Mouse (Mus musculus) liver, embryonic 14.5 days (tissue): ENCODE measurements around the gene Cacng8. TPM values are rescaled to one million over a fixed set of nuclear protein-coding genes. Genes with fewer than 3 reads are reported as not detected.

Source experiments
- ATAC-seq: fragments of 200-750 bp; cut with Nextera tagmentation; 2 replicates; pipeline ENCODE4 v1.8.0; 2017; ENCODE audit warnings: moderate number of reproducible peaks, mild to moderate bottlenecking, moderate library complexity; ENCODE audit not compliant: insufficient read depth
- DNase-seq, 3 experiments: peaks; one replicate each; pipeline ENCODE4 v3.0.0-alpha.2; 2012 to 2013; ENCODE audit warnings: low read depth in 3 of 3, low spot score in 3 of 3
- H3K27ac ChIP-seq: fragments of 300-500 bp; sonication (generic); 2 replicates; pipeline ENCODE4 v1.5.1; 2014; ENCODE audit warnings: moderate library complexity, mild to moderate bottlenecking, control low read depth, inconsistent platforms
- H3K27me3 ChIP-seq: fragments of 300-500 bp; sonication (generic); 2 replicates; pipeline ENCODE4 v1.6.1; 2014; ENCODE audit warnings: mild to moderate bottlenecking, low read length, moderate library complexity; ENCODE audit not compliant: control insufficient read depth, insufficient read depth
- H3K36me3 ChIP-seq: fragments of 300-500 bp; sonication (generic); replicated peaks from 2 replicates; pipeline ENCODE4 v1.6.1; 2014; ENCODE audit warnings: low read depth; ENCODE audit not compliant: control insufficient read depth, insufficient read depth
- H3K4me1 ChIP-seq, 2 experiments: fragments of 200-500 bp in 1 of 2; fragments of 300-500 bp in 1 of 2; sonication (generic) in 1 of 2; replicated peaks; 2 replicates each; pipeline ENCODE4 v1.6.1; 2012 to 2014; ENCODE audit warnings: antibody characterized with exemption in 1 of 2, inconsistent platforms in 1 of 2, low read length in 1 of 2; ENCODE audit not compliant: control insufficient read depth in 2 of 2, insufficient read depth in 2 of 2
- H3K4me2 ChIP-seq: fragments of 300-500 bp; sonication (generic); 2 replicates; pipeline ENCODE4 v1.6.1; 2014; ENCODE audit warnings: low read depth, mild to moderate bottlenecking, control low read depth, moderate library complexity
- H3K4me3 ChIP-seq, 2 experiments: fragments of 200-500 bp in 1 of 2; fragments of 300-500 bp in 1 of 2; sonication (generic) in 1 of 2; 2 replicates each; pipeline ENCODE4 v1.5.1; 2012 to 2014; ENCODE audit warnings: low read depth in 2 of 2, low read length in 2 of 2, mild to moderate bottlenecking in 2 of 2, control low read depth in 1 of 2, inconsistent platforms in 1 of 2, moderate library complexity in 1 of 2; ENCODE audit not compliant: insufficient read depth in 1 of 2
- H3K9ac ChIP-seq: fragments of 300-500 bp; sonication (generic); replicated peaks from 2 replicates; pipeline ENCODE4 v1.6.1; 2014; ENCODE audit warnings: mild to moderate bottlenecking, control low read depth, moderate library complexity
- H3K9me3 ChIP-seq: fragments of 300-500 bp; sonication (generic); 2 replicates; pipeline ENCODE4 v1.6.1; 2016; ENCODE audit warnings: low read length, mixed read lengths; ENCODE audit not compliant: control insufficient read depth
- CTCF ChIP-seq: IDR thresholded peaks from 2 replicates; pipeline ENCODE4 v1.5.1; 2016; ENCODE audit warnings: antibody characterized with exemption, low read depth, control low read depth
- EP300 ChIP-seq: IDR thresholded peaks from 2 replicates; pipeline ENCODE4 v1.6.1; 2016; ENCODE audit warnings: antibody characterized with exemption, low read depth
- WGBS: fragments of 180-500 bp; shearing (Covaris S2); extraction: QIAGEN DNeasy Blood & Tissue Kit; methylation state at CpG from one replicate; pipeline ENCODE4 v1.1.7; 2014; ENCODE audit not compliant: insufficient replicate concordance; 5-methylcytosine and 5-hydroxymethylcytosine counted together
- polyA plus RNA-seq, 2 experiments: library from polyadenylated mRNA; depleted of rRNA in 1 of 2; stranded (reverse) in 1 of 2; unstranded in 1 of 2; fragments of >200 nt; fragmentation: Nextera tagmentation in 1 of 2; extraction: Ambion mirVana in 1 of 2; gene quantifications; 2 replicates each; pipeline versions ENCODE4 v1.2.1 to v1.2.3; 2012 to 2014

Cacng8 gene
- polyA plus RNA-seq, 2 experiments = 0.04 TPM; not detected in 1

DNA sequence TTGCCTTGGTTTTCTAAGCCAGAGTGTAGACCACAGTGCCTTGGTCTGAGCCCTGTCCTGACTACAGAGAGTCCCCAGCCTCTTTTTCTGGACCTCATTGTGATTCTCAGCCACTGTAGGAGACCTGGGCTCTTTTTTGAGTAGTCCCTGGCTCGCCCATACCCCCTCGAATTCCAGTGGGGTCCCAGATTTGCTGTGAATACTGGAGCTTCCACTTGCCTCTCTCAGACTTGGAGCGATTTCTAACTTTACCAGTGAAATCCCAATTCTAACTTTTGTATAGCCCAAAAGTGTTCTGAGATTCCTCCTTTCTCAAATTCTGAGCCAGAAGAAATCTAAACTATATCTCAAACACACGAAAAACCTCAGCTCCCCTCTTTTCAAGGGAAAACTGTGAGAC, 33.4 kb downstream of the Cacng8 start, which contains the start of gene Cacng6:
Cacng6 (plus strand) TSS at position 301 of the 400 bp plus-strand sequence.
- Histone ChIP-seq H3K27ac (no peak within 1 kb of the TSS), H3K9ac (no peak within 1 kb of the TSS), H3K9me3 (no peaks in the 10 kb centered on the region), H3K36me3 (no peaks in the 10 kb centered on the region), H3K4me2 (no peak within 1 kb of the TSS), H3K27me3 (peaks cover 18% of the 10 kb centered on the region), H3K4me3 (no peak within 1 kb of the TSS), H3K4me1 (no peaks in the 10 kb centered on the region)
- no peak for DNase-seq
- 17% methylated on average over 4 of the region's 4 CpGs for WGBS
- TF ChIP-seq EP300 (no peak), CTCF (no peak)
- no peak for ATAC-seq

DNA sequence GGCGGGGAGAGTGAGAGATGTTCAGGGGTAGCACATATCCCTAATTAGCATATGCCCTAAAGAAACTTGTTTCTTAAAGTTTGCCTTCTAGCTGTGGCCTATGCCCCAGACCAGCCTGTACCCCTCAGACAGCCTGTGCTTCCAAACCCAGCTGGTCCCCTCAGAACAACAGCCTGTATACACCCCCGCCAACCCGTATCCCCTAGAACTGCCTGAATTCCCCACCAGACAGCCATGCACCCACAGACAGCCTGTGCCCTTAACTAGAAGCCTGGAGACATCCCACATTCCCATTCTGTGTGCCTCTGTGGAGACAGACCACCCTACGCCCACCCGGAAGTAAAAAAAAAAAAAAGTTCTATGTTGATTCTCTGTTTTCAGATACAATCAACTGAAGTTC, 34.7 kb downstream of the Cacng8 start:
- TF ChIP-seq CTCF (no peak), EP300 (no peak)
- DNase-seq (no peak), ATAC-seq (no peak)
- Histone ChIP-seq H3K4me1 (no peaks in the 10 kb centered on the region), H3K4me3 (no peak overlapping the region), H3K9ac (no peak overlapping the region), H3K27me3 (peaks cover 18% of the 10 kb centered on the region), H3K4me2 (no peak overlapping the region), H3K9me3 (no peaks in the 10 kb centered on the region), H3K27ac (no peak overlapping the region), H3K36me3 (no peaks in the 10 kb centered on the region)
- 76% methylated on average over 5 of the region's 5 CpGs for WGBS

DNA sequence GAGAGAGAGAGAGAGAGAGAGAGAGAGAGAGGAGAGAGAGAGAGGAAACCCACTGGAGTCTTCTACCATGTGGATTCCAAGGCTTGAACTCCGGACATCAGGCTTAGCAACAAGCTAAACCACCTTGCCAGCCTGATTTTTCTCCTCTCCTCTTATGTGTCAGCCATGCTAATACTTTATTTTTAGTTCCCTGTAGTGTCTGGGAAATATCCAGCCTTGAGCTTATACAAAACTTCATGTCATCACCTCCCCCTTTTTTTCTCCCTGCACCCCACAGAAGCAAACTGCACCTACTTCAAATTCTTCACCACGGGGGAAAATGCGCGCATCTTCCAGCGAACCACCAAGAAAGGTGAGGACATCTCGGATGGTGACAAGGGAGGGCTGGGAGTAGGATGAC, 39.7 kb downstream of the Cacng8 start:
- no peak overlapping the region for H3K4me2 ChIP-seq
- H3K4me1 ChIP-seq = no peaks in the 10 kb centered on the region
- no peak overlapping the region for H3K27ac ChIP-seq
- no peak for TF ChIP-seq CTCF
- TF ChIP-seq EP300 = no peak
- DNase-seq = no peak
- H3K36me3 ChIP-seq = no peaks in the 10 kb centered on the region
- WGBS = 67% methylated on average over 6 of the region's 6 CpGs
- no peaks in the 10 kb centered on the region for H3K9me3 ChIP-seq
- no peak overlapping the region for H3K9ac ChIP-seq
- no peak overlapping the region for H3K4me3 ChIP-seq
- ATAC-seq = no peak
- 0 out of 2 replicates have a peak, but pooled peaks cover 2% of the 10 kb centered on the region for H3K27me3 ChIP-seq

DNA sequence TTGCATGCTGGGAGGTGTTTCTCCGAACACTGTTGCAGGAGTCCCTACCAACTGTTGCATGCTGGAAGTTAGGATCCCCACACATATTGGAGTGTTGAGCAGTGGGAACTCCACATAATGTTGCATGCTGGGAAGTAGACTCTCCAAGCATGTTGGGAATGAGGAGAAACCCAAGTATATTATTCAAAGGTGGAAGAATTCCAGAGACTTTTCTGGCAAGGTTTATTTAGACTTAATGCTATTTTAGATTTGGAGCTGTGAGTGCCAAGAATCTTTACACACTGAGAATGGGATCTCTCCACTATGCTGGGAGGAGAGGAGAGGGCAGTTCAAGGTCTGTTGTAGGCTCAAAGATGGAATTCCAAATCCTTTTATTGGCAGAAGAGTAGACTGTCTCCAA, 41.6 kb downstream of the Cacng8 start:
- ATAC-seq (no peak), DNase-seq (no peak)
- Histone ChIP-seq H3K9me3 (no peaks in the 10 kb centered on the region), H3K27ac (no peak overlapping the region), H3K36me3 (no peaks in the 10 kb centered on the region), H3K27me3 (no peaks in the 10 kb centered on the region), H3K4me1 (no peaks in the 10 kb centered on the region), H3K9ac (no peak overlapping the region), H3K4me2 (no peak overlapping the region), H3K4me3 (no peak overlapping the region)
- 68% methylated on average over 1 of the region's 1 CpGs for WGBS
- TF ChIP-seq CTCF (no peak), EP300 (no peak)

DNA sequence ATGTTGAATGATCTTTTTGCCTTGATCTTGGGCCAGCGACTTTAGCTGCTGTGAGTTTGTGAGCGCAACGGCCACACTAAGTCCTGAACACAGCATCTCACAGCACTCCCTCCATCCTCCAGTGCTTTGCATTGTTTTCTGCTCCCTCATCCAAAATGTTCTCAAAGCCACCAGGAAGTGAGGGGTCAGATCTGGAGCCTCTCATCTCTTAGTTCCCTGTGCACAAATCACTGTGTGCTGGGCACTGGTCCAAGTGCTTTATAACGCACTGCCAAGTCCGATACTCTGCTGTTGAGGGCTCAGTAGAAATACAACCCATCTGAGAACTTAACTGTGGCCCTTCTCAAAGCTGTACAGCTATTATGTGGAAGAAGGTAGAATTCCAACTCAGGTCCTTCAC, 47.5 kb downstream of the Cacng8 start:
- Histone ChIP-seq H3K36me3 (no peaks in the 10 kb centered on the region), H3K4me3 (no peak overlapping the region), H3K27ac (no peak overlapping the region), H3K27me3 (no peaks in the 10 kb centered on the region), H3K9ac (no peak overlapping the region), H3K9me3 (no peaks in the 10 kb centered on the region), H3K4me1 (no peaks in the 10 kb centered on the region), H3K4me2 (no peak overlapping the region)
- DNase-seq (no peak), ATAC-seq (no peak)
- 66% methylated on average over 5 of the region's 5 CpGs for WGBS
- no peak for TF ChIP-seq CTCF
- TF ChIP-seq EP300 = no peak

DNA sequence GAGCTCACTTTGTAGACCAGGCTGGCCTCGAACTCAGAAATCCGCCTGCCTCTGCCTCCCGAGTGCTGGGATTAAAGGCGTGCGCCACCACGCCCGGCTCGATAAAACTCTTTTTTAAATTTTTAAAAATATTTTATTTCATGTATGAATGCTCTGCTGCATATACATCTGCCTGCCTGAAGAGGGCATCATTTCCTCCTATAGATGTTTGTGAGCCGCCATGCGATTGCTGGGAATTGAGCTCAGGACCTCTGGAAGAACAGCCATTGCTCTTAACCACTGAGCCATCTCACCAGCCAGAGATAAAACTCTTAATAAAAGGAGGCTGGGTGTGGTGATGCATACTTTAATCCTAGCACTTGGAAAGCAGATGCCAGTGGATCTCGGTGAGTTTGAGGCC, 49.5 kb downstream of the Cacng8 start:
- Histone ChIP-seq H3K9me3 (no peaks in the 10 kb centered on the region), H3K36me3 (no peaks in the 10 kb centered on the region), H3K4me2 (no peak overlapping the region), H3K9ac (no peak overlapping the region), H3K4me3 (no peak overlapping the region), H3K4me1 (no peaks in the 10 kb centered on the region), H3K27me3 (no peaks in the 10 kb centered on the region), H3K27ac (no peak overlapping the region)
- DNase-seq = no peak
- TF ChIP-seq CTCF = no peak
- TF ChIP-seq EP300 = no peak
- ATAC-seq = no peak
- 67% methylated on average over 10 of the region's 11 CpGs for WGBS
